Mouse (Mus musculus): ENCODE measurements around the gene Rfc4. TPM values are rescaled to one million over a fixed set of nuclear protein-coding genes. Genes with fewer than 3 reads are reported as not detected.
"Not testable (repeated sequence)": the region's sequence is repeated elsewhere in the genome, so short reads cannot be mapped to it uniquely, and the experiment has no call there.

The Rfc4 gene
- total RNA-seq, 2 experiments from 2014 or later = 32.8 to 133 TPM

DNA sequence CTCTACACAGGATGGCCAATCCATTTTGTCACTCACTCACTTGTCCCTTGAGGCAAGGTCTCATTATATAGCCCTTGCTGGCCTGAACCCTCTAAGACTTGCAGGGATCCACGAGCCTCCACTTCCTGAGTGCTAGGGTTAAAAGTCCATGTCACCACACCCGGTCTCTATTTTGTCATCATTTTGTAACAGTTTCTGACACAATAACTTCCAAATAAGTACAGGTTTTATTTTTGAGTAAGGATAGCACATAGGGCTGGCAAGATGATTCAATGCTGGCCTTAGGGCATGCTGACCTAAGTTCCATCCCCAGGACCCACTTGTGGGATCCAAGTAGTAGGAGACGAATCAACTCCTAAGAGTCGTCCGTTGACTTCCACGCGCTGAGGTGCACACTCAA, 21.4 kb downstream of the Rfc4 start:
- no peak for ATAC-seq (replicated peaks; ENCODE audit: low FRiP score, poor library complexity, severe bottlenecking)

DNA sequence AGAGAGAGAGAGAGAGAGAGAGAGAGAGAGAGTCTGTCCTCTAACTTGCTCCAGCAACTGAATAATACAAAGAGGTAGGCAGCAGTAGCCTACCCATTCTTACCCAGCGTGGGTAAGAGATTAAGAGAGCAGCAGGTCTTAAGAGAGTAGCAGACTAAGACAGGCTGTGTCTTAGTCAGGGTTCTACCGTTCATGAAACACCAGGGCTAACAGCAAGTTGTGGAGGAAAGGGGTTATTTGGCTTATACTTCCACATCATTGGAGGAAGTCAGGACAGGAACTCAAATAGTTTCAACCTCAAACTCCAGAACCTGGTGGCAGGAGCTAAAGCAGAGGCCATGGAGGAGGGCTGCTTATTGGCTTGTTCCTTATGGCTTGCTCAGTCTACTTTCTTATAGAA, 23.7 kb downstream of the Rfc4 start:
- no peak for ATAC-seq (replicated peaks; ENCODE audit: low FRiP score, poor library complexity, severe bottlenecking)

DNA sequence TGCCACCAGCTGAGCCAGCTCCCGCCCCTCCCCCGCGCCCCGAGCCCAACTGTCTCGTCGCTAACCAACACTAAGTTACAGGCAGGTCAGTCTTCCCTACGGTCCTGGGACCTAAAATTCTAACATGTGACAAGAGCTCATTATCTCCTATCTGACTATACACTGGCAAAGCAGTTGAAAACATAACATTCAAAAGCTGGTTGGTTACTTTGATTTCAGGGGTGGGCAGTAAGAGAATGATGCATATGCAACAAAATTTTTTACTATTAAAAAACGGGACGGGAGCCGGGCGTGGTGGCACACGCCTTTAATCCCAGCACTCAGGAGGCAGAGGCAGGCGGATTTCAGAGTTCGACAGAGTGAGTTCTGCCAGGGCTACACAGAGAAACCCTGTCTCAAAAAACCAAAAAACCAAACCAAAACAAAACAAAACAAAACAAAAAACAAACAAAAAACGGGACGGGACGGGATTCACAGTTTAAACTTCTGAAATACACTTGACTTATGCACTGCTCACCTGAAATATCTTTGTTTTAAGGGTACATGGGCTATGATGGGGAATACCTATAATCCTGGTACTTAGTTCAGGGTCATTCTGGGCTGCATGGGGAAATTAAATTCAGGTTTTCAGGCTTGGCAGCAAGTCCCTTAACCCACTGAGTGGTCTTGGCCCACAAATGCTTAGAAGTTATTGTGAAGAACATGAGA, 24.3 kb downstream of the Rfc4 start:
- no peak for ATAC-seq (replicated peaks; ENCODE audit: low FRiP score, poor library complexity, severe bottlenecking)

DNA sequence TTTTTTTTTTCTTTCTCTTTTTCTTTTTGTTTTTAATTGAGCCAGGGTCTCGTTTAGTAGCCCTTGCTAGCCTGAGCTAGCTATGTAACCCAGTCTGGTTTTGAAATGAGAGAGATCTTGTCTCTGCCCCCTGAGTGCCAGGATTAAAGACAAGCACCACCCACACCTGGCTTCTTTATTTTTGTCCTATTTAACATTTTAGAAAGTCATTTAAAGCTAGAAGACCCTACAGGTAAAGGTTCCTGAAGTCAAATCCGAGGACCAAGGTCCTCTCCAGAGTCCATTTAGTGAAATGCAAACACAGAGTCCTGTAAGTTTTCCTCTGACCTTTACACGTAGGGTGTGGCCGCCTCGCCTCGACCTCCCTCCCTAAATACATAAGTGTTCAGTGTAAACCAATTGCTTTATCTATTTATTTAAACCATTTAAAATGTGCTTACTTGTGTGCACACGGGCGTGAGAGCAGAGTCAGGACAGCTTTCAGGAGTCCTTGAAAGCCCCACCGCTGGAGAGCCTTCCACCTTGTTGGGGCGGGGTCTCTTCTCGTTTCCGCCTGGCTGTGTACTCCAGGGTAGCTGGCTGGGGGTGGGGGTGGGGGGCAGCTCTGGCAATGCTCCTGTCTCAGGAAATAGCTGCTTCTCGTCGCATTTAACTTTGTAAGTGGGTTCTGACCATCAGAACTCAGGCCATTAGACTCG, 25.0 kb downstream of the Rfc4 start:
- no peak for ATAC-seq (replicated peaks; ENCODE audit: low FRiP score, poor library complexity, severe bottlenecking)

DNA sequence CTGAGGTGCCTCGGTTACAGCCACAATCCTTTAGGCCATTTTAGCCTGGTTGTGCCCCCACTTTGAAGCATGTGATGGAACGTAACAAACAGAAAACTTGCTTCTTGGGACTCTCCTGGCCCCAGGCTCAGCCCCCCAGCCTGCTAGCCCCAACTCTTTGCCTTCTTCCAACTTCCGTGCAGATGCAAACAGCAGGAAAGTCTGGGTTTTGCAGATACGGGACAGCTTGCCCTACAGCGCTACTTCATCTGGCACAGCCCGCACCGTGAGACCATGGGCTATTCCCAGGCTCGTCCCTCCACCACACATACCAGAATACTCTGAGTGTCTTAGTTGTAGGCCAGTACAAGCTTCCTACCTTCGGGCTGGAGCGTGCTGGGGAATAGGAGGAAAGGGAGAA, 26.9 kb downstream of the Rfc4 start:
- no peak for ATAC-seq (replicated peaks; ENCODE audit: low FRiP score, poor library complexity, severe bottlenecking)

DNA sequence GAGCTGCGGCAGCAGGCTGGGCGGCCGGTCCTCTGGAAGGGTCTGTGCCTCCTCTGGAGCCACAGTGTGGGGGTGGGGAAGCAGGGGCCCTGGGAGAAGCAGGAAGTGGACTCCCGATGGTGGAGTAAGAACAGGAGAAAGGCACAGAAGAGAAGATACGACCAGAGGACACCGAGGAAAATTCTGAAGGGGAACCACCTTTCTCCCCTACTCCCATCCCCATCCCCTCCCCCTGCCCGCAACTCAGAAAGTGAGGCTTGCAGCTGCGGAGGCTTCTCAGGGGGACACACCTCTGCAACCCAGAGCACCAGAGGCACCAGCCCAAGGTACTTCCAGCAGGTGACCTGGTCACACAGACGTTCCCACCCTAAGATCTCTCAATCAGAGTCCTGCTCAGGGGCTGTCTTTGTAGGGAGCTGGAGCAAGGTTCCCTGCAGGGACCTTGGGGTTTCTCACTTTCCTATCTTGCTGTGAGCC, 27.4 kb downstream of the Rfc4 start:
- no peak for ATAC-seq (replicated peaks; ENCODE audit: low FRiP score, poor library complexity, severe bottlenecking)

DNA sequence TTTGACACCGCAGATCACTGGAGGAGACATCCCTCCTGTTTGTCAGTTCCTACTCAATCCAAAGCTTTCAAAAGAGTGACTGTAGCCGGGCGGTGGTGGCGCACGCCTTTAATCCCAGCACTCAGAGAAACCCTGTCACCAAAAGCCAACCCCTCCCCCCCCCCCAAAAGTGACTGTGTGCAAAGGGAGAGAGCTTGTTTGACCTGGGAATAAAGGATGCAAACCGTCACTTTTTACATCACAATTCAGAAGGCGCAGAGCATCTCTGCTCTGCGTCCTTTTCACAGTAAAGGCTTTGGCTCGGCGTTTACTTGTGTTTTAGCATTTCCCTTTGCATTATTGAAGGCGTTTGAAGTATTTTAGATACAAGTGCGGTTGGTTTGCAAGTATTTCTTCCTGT, 27.9 kb downstream of the Rfc4 start:
- no peak for ATAC-seq (replicated peaks; ENCODE audit: low FRiP score, poor library complexity, severe bottlenecking)

DNA sequence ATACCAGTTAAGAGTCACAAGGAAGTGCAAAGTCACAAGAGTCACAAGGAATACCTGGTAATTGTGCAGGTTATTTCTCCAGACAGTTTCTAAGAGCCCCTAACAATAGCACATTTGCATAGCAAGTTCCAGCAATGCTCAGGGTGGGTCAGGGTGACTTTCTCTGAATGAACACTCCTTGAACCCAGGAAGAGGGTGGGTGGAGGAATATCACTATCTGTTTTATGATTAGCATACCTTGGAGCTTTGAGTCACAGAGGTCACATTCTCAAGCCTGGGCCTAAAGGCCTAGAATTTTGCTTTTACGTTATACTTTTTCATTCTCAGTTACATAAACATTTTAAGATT, 29.5 kb downstream of the Rfc4 start:
- ATAC-seq (replicated peaks; ENCODE audit: low FRiP score, poor library complexity, severe bottlenecking) = not testable (repeated sequence)

DNA sequence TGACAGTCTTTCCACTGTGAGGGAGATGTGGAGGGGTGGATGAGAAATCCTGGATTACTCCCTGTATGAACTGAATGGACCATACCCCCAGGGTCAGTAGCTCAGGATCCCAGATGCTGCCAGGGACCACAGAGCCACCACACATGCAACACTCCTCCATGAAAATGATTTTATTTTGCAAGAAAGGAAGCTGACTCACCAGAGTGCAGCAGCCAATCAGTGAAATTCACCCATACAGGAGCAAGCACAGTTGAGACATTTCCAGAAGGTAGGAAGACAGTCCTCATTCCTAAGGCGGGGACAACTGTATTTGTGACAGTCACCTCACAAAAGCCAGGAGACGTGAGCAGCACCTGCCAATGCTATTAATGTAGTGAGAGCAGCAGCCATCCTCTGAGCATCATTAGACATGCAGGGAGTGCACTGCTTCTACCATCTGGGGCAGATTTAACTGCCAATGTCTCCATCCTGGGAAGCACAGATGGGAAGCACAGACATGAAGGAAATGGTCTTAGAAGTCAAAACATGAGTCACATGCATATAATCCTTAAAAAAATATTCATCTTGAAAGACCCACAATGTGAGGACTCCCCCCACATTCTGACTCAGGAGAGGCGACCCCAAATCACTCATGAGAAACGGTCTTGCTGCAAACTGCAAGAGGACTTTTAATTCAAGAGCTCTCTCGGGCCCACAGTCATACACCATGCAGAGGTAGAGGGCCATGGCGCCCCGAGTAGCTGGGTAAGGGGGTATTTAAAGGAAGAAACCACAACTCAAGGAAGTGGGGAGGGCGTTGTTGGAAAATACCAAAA, 30.0 kb downstream of the Rfc4 start:
- not testable (repeated sequence) for ATAC-seq (replicated peaks; ENCODE audit: low FRiP score, poor library complexity, severe bottlenecking)

DNA sequence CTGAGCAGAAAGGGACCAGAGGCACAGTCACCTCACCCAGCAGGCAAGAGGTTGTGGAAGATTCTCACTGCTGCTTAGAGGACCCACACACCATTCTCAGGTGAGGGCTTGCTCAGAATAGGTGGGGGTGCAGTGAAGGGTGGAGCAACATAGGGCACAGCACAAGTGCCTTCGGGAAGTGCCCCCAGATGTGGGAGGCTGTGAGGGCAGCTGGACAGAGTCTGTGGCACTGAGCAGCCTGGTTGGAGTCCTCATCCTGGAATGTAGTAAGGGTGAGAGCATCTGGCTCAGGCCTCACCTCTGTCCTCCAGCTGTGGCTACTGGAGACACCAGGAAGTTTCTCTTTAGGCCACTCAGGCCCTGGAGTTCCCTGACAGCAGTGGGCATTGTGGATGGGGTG, 30.7 kb downstream of the Rfc4 start:
- not testable (repeated sequence) for ATAC-seq (replicated peaks; ENCODE audit: low FRiP score, poor library complexity, severe bottlenecking)

DNA sequence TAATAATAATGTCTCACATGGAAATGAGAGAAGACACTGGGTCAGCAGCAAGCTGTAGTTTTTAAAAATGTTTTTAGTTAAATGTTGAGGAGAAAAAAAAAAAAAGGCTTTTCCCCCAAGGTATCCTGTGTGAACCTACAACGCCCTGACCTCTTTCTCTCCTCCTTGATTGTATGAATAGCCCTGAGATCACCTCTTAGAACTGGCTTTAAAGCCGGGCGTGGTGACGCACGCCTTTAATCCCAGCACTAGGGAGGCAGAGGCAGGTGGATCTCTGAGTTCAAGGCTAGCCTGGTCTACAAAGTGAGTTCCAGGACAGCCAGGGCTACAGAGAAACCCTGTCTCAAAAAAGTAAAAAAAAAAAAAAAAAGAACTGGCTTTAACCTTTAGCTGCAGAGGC, 32.0 kb downstream of the Rfc4 start:
- ATAC-seq (replicated peaks; ENCODE audit: low FRiP score, poor library complexity, severe bottlenecking) = not testable (repeated sequence)

DNA sequence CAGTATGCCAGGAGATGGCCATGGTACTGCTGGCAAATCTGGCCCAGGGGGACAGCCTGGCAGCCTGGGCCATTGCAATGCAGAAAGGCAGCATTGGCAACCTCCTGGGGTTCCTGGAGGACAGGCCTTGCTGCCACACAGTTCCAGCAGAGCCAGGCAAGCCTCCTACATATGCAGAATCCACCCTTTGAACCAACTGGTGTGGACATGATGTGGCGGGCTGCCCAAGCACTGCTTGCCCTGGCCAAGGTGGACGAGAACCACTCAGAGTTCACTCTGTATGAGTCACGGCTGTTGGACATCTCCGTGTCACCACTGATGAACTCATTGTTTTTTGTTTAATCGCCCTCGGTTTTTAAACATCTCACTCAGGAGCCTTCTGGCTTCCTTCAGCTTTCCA, 33.4 kb downstream of the Rfc4 start:
- ATAC-seq (replicated peaks; ENCODE audit: low FRiP score, poor library complexity, severe bottlenecking) = no peak; the same call in 1 of the 2 replicates

DNA sequence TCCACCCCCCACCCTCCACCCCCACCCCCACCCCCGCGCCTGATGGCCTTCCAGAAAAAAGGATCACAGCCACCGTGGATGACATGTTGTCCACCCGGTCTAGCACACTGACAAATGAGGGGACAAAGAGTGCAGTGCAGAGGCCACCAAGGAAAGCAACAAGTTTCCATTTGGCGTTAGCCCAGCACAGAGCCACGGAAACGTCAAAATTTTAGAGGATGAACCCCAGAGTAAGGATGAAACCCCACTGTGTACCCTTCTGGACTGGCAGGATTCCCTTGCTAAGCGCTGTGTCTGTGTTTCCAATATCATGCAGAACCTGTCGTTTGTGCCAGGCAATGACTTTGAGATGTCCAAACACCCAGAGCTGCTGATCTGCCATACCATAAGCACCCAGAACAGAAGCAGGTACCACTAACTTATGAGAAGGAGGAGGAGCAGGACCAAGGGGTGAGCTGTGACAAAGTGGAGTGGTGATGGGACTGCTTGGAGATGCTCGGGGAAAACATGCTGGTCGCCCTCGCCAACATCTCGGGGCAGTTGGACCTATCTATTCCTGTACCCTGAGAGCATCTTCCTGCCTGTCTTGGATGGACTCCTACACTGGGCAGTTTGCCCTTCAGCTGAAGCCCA, 34.1 kb downstream of the Rfc4 start:
- no peak for ATAC-seq (replicated peaks; ENCODE audit: low FRiP score, poor library complexity, severe bottlenecking)

DNA sequence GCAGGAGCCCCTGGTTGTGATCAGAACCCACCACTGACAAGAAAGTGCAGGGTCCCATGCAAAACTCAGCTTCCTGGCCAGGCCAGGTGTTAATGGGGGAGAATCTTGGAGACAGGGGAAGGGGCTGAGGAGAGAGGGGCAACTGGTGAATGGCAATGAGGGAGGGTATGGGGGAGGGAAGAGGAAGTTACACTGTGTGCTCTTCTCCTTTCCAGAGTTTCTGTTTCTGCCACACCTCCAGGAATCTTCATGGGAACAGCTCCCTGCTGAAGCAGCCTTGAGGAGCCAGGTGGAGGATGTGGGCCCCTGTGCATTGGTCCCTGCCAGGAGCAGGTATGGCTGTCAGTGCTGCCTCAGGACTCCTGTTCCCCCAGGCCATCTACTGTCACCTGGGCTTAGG, 36.2 kb downstream of the Rfc4 start:
- not testable (repeated sequence) for ATAC-seq (replicated peaks; ENCODE audit: low FRiP score, poor library complexity, severe bottlenecking)

DNA sequence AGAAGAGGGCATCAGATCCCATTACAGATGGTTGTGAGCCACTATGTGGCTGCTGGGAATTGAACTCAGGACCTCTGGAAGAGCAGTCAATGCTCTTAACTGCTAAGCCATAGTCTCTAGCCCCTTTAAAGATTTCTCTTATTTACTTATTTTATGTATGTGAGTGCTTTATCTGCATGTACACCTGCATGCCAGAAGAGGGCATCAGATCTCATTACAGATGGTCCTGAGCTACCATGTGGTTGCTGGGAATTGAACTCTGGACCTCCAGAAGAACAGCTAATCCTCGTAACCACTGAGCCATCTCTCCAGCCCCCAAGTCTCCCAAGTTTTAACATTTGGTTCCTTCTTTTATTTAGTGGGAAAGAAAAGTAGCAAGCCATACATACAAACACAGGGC, 39.0 kb downstream of the Rfc4 start:
- not testable (repeated sequence) for ATAC-seq (replicated peaks; ENCODE audit: low FRiP score, poor library complexity, severe bottlenecking)

DNA sequence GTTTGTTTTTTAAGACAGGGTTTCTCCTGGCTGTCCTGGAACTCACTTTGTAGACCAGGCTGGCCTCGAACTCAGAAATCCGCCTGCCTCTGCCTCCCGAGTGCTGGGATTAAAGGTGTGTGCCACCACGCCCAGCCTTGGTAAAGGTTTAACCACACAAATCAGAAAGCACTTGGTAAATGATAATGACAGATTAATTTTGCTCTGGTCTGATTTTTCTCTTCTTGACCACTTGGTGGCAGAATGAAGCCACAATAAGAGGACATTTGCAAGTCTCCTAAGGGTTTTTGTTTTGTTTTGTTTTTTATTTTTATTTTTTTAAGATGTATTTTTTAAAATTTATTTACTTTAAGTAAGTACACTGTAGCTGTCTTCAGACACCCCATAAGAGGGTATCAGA, 39.8 kb downstream of the Rfc4 start:
- ATAC-seq (replicated peaks; ENCODE audit: low FRiP score, poor library complexity, severe bottlenecking) = not testable (repeated sequence)

DNA sequence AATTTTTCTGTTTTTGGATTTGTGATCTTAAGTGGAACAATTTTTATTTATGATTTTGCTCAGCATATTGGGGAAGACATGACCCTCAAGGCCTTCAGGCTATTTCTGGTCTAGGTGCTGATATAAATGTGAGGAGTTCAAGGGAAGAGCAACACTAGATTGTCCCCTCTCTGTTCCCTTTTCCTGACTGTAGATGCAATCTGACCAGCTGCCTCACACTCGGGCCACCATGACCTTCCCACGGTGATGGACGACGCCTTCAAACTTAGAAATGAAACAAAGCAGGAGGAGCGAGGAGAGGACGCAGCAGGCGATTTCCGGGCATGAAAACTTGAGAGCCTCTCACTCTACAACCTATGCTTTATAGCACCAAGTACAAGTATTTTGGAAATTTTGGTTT, 40.4 kb downstream of the Rfc4 start:
- not testable (repeated sequence) for ATAC-seq (replicated peaks; ENCODE audit: low FRiP score, poor library complexity, severe bottlenecking)

DNA sequence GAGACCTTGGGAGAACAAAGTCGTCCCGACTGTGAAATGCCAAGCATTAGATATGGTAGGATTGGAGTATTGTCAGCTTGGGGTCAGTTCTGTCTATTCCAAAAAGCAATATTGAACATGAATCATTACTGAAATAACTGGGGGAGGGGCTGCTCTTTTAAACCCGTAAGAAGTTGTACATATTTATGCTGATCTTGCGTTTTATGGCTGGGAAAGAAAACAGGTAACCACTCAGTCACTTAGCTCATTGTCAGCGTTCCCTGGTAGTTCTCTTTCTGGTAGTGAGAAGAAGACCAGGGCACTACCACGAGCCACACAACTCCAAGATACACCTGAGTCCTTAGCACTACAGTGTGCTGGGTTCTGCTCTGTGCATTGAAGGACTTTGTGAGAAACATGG, 50.0 kb downstream of the Rfc4 start:
- ATAC-seq (replicated peaks; ENCODE audit: low FRiP score, poor library complexity, severe bottlenecking) = not testable (repeated sequence)

All from erythroid progenitor cell, adult 5-6 weeks (primary cell).